Comparison of ENCODE assay signal across 9 mouse cellular contexts in genomic region chr17:31877650-31878141, GRCm38 (mm10). TPM values are rescaled to one million over a fixed set of nuclear protein-coding genes. Genes with fewer than 3 reads are reported as not detected.
A peak's percentile ranks its signal among the peaks of the same experiment; 100 is the strongest.
DNase-seq lines count a peak whose midpoint lies in the region; ATAC-seq and TF ChIP-seq lines count a peak whose summit lies in the region.
"Had no signal": no experiment of that assay in that cellular context is flagged by ENCODE, and none has a peak within 500 bp of the region (broad histone marks: within the 10 kb centered on the region; RNA-seq: fewer than 3 reads in every experiment).

No protein-coding gene starts in this region.

- H3K27me3 ChIP-seq in heart, adult 2 months (ENCODE audit: control insufficient read depth, insufficient read depth, low read length) = no peaks in the 10 kb centered on the region
- no peaks in the 10 kb centered on the region for H3K27me3 ChIP-seq in midbrain, embryonic 14.5 days (ENCODE audit: control insufficient read depth, insufficient read depth, low read length)
- H3K27me3 ChIP-seq in midbrain, embryonic 15.5 days (replicated peaks) = no peaks in the 10 kb centered on the region
- H3K27me3 ChIP-seq in cerebellum, adult 2 months (ENCODE audit: control insufficient read depth, insufficient read depth, low read length) = peaks cover 1% of the 10 kb centered on the region; the same call in 1 of the 2 replicates

- ATAC-seq in midbrain, embryonic 14.5 days (ENCODE audit: low FRiP score, low TSS enrichment) = no peak
- no peak for ATAC-seq in midbrain, embryonic 15.5 days (replicated peaks)
- peak; percentile 47 for ATAC-seq in granulocyte monocyte progenitor cell, adult 5-6 weeks (replicated peaks; ENCODE audit: poor library complexity, severe bottlenecking)
- ATAC-seq in megakaryocyte progenitor cell, adult 5-6 weeks (replicated peaks; ENCODE audit: poor library complexity) = peak; percentile 37; the same call in 1 of the 2 replicates

- intact Hi-C loops in heart, adult 2 months (cut with DNase I) = no loop called here

- no peaks in the 10 kb centered on the region for H3K79me2 ChIP-seq in heart, adult 2 months (replicated peaks; ENCODE audit: control insufficient read depth, insufficient read depth, low read length)

- no peak overlapping the region for H3K9ac ChIP-seq in heart, adult 2 months (ENCODE audit: low read depth, low read length)
- H3K9ac ChIP-seq in midbrain, embryonic 14.5 days (replicated peaks; ENCODE audit: low read length) = no peak overlapping the region
- H3K9ac ChIP-seq in midbrain, embryonic 15.5 days = no peak overlapping the region

- peak in 1 of 2 experiments; percentile 39 for DNase-seq in heart, adult 2 months
- no peak for DNase-seq in heart, adult 18-20 months
- DNase-seq in midbrain, embryonic 14.5 days = no peak
- DNase-seq in thymus, postnatal 25 days = no peak
- no peak for DNase-seq in cerebellum, adult 2 months

- no peak for TF ChIP-seq CTCF in heart, adult 2 months (IDR thresholded peaks at IDR 0.05)
- no peak for TF ChIP-seq CTCF in cerebellum, adult 2 months (IDR thresholded peaks at IDR 0.05; ENCODE audit: borderline replicate concordance, insufficient read depth, low read depth, low read length)

- WGBS in heart, adult 2 months = 40% methylated on average over 14 of the region's 14 CpGs
- WGBS in midbrain, embryonic 14.5 days = 67% methylated on average over 14 of the region's 14 CpGs
- 67% methylated on average over 14 of the region's 14 CpGs for whole genome bisulfite sequencing in midbrain, embryonic 15.5 days
- WGBS in cerebellum, adult 2 months = 50% methylated on average over 14 of the region's 14 CpGs

- no peaks in the 10 kb centered on the region for H3K9me3 ChIP-seq in midbrain, embryonic 14.5 days (ENCODE audit: control insufficient read depth, low read length)
- H3K9me3 ChIP-seq in midbrain, embryonic 15.5 days = no peaks in the 10 kb centered on the region
- H3K9me3 ChIP-seq: megakaryocyte, embryonic 14.5 days had no signal

- H3K27ac ChIP-seq in heart, adult 2 months = peak overlapping the region; percentile 45
- 0 out of 2 replicates have a peak overlapping the region, but pooled peaks have one; percentile 37 for H3K27ac ChIP-seq in midbrain, embryonic 14.5 days (replicated peaks; ENCODE audit: low read depth, low read length)
- H3K27ac ChIP-seq in midbrain, embryonic 15.5 days = no peak overlapping the region
- H3K27ac ChIP-seq in cerebellum, adult 2 months (ENCODE audit: insufficient read depth, low read length) = no peak overlapping the region

- no peaks in the 10 kb centered on the region for H3K36me3 ChIP-seq in heart, adult 2 months (ENCODE audit: control insufficient read depth, insufficient read depth, low read length)
- H3K36me3 ChIP-seq in midbrain, embryonic 14.5 days (ENCODE audit: control insufficient read depth, insufficient read depth, low read length) = no peaks in the 10 kb centered on the region
- no peaks in the 10 kb centered on the region for H3K36me3 ChIP-seq in midbrain, embryonic 15.5 days (replicated peaks)

- 0 out of 2 replicates have a peak, but pooled peaks have one; percentile 23 for TF ChIP-seq EP300 in heart, adult 2 months (IDR thresholded peaks at IDR 0.05; ENCODE audit: insufficient read depth, low read depth, low read length)

- peaks cover 25% of the 10 kb centered on the region for H3K4me1 ChIP-seq in heart, adult 2 months (ENCODE audit: control insufficient read depth, insufficient read depth, low read length)
- H3K4me1 ChIP-seq in midbrain, embryonic 14.5 days (ENCODE audit: control insufficient read depth, insufficient read depth, low read length) = peaks cover 15% of the 10 kb centered on the region; the same call in 1 of the 2 replicates
- peaks cover 6% of the 10 kb centered on the region for H3K4me1 ChIP-seq in midbrain, embryonic 15.5 days
- 0 out of 2 replicates have a peak, but pooled peaks cover 2% of the 10 kb centered on the region for H3K4me1 ChIP-seq in cerebellum, adult 2 months (ENCODE audit: control insufficient read depth, insufficient read depth, low read length)

- no peak for TF ChIP-seq POLR2A in heart, adult 2 months (IDR thresholded peaks at IDR 0.05; ENCODE audit: insufficient read depth, low read depth, low read length)
- TF ChIP-seq POLR2A in cerebellum, adult 2 months (IDR thresholded peaks at IDR 0.05; ENCODE audit: borderline replicate concordance, insufficient read depth, low read length) = no peak

- H3K4me3 ChIP-seq in heart, adult 2 months = no peak overlapping the region
- no peak overlapping the region for H3K4me3 ChIP-seq in midbrain, embryonic 14.5 days (replicated peaks; ENCODE audit: low read depth, low read length)
- no peak overlapping the region for H3K4me3 ChIP-seq in midbrain, embryonic 15.5 days
- H3K4me3 ChIP-seq in cerebellum, adult 2 months (replicated peaks; ENCODE audit: insufficient read depth, low read depth, low read length) = no peak overlapping the region
- H3K4me3 ChIP-seq: megakaryocyte, embryonic 14.5 days had no signal

- H3K4me2 ChIP-seq in midbrain, embryonic 14.5 days (ENCODE audit: low read length) = no peak overlapping the region
- no peak overlapping the region for H3K4me2 ChIP-seq in midbrain, embryonic 15.5 days

RNA-seq across cellular contexts. Expression of gene Sik1, which starts 22.1 kb away (rescaled TPM):
- total RNA-seq in heart, adult 2 months (2021) = 10 to 100 TPM; 39.6 to 62.7 TPM
- 15.4 and 21.0 TPM in 2 replicates for polyA plus RNA-seq in heart, adult 2 months (2012; rRNA removed)
- total RNA-seq in heart, adult 18-20 months (2021) = 10 to 100 TPM; 50.5 to 54.1 TPM
- 15.3 and 19.3 TPM in 2 replicates for polyA plus RNA-seq in midbrain, embryonic 14.5 days (2014; fragmentation: Nextera tagmentation; extraction: Ambion mirVana)
- polyA plus RNA-seq in midbrain, embryonic 15.5 days (2015; fragmentation: Nextera tagmentation; extraction: Ambion mirVana) = 22.9 and 25.5 TPM in 2 replicates
- total RNA-seq in granulocyte monocyte progenitor cell, adult 5-6 weeks (2014; fragmentation: Nextera tagmentation) = 9.1 and 12.1 TPM in 2 replicates
- total RNA-seq in granulocyte monocyte progenitor cell, adult 5-6 weeks (2017) = 9.2 and 10.8 TPM in 2 replicates
- 10.9 and 13.8 TPM in 2 replicates for total RNA-seq in megakaryocyte progenitor cell, adult 5-6 weeks (2015)
- 11.5 and 15.1 TPM in 2 replicates for total RNA-seq in megakaryocyte progenitor cell, adult 5-6 weeks (2017)
- 5.0 and 5.2 TPM in 2 replicates for polyA plus RNA-seq in cerebellum, adult 2 months (2012; rRNA removed)

Comparison
In these comparisons a context has a peak if more than half of its experiments do, and no peak if none do; other contexts are left out.
1. H3K27ac ChIP-seq: peak in heart, adult 2 months (single experiment) and midbrain, embryonic 14.5 days (single experiment); none in midbrain, embryonic 15.5 days (single experiment) and cerebellum, adult 2 months (single experiment).
2. ATAC-seq: peak in granulocyte monocyte progenitor cell, adult 5-6 weeks (single experiment) and megakaryocyte progenitor cell, adult 5-6 weeks (single experiment); none in midbrain, embryonic 14.5 days (single experiment) and midbrain, embryonic 15.5 days (single experiment).